Mouse (Mus musculus) neural tube, embryonic 12.5 days (tissue): ENCODE results near the gene P2ry12. TPM values are rescaled to one million over a fixed set of nuclear protein-coding genes. Genes with fewer than 3 reads are reported as not detected.

Experiments used
- ATAC-seq: fragments of 200-750 bp; cut with Nextera tagmentation; 2 replicates; pipeline ENCODE4 v1.8.0; 2017; ENCODE audit warnings: low read depth, mild to moderate bottlenecking, moderate TSS enrichment, moderate library complexity; ENCODE audit not compliant: low FRiP score
- H3K27ac ChIP-seq: fragments of 300-500 bp; sonication (generic); 2 replicates; pipeline ENCODE4 v1.5.1; 2016
- H3K27me3 ChIP-seq: fragments of 300-500 bp; sonication (generic); replicated peaks from 2 replicates; pipeline ENCODE4 v1.6.1; 2016; ENCODE audit warnings: mild to moderate bottlenecking
- H3K36me3 ChIP-seq: fragments of 300-500 bp; sonication (generic); 2 replicates; pipeline ENCODE4 v1.6.1; 2016; ENCODE audit warnings: mild to moderate bottlenecking
- H3K4me1 ChIP-seq: fragments of 300-500 bp; sonication (generic); 2 replicates; pipeline ENCODE4 v1.6.1; 2016
- H3K4me2 ChIP-seq: fragments of 300-500 bp; sonication (generic); replicated peaks from 2 replicates; pipeline ENCODE4 v1.6.1; 2016; ENCODE audit warnings: mild to moderate bottlenecking
- H3K4me3 ChIP-seq: fragments of 300-500 bp; sonication (generic); 2 replicates; pipeline ENCODE4 v1.5.1; 2016
- H3K9ac ChIP-seq: fragments of 300-500 bp; sonication (generic); 2 replicates; pipeline ENCODE4 v1.6.1; 2016; ENCODE audit warnings: mild to moderate bottlenecking
- H3K9me3 ChIP-seq: fragments of 300-500 bp; sonication (generic); 2 replicates; pipeline ENCODE4 v1.6.1; 2016; ENCODE audit warnings: mild to moderate bottlenecking
- WGBS: fragments of 180-500 bp; shearing (Covaris S2); methylation state at CpG from one replicate; pipeline ENCODE4 v1.1.7; 2016; 5-methylcytosine and 5-hydroxymethylcytosine counted together
- polyA plus RNA-seq: library from polyadenylated mRNA; unstranded; fragments of >200 nt; fragmentation: Nextera tagmentation; extraction: Ambion mirVana; gene quantifications from 2 replicates; pipeline ENCODE4 v1.2.1, GENCODE M21; 2016

The P2ry12 gene
- polyA plus RNA-seq, 1 experiment from 2014 or later, result 5.4 TPM

DNA sequence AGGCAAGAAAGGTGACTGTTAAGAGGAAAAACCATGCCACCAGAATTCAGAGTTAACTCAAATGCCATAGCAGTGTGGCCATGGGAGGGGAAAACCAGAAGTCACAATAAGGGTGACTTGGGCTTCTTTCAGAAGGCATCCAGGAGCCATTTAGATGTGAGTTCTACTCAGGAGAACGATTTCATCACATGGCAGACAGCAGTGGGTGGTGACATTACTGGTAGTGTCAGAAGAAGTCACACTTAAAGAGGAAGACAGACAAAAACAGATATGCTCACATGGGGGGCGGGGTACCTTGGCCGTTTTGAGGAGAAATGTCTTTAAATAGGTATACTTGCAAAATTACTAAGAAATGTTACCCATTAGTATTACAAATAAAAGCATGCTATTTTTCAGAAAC, 1.3 kb upstream of the P2ry12 start:
- peaks cover 6% of the 10 kb centered on the region; the same call in 1 of the 2 replicates for H3K4me1 ChIP-seq
- ATAC-seq, result no peak
- H3K27me3 ChIP-seq, result no peaks in the 10 kb centered on the region
- H3K36me3 ChIP-seq, result 0 out of 2 replicates have a peak, but pooled peaks cover 3% of the 10 kb centered on the region
- H3K9ac ChIP-seq, result no peak overlapping the region
- H3K27ac ChIP-seq, result no peak overlapping the region
- H3K4me2 ChIP-seq, result no peak overlapping the region
- 92% methylated on average over 3 of the region's 3 CpGs for WGBS
- no peak overlapping the region for H3K4me3 ChIP-seq
- no peaks in the 10 kb centered on the region for H3K9me3 ChIP-seq

GRCm38 (mm10) chr3:59263417-59263816, 746 bp upstream of the P2ry12 start:
- 0 out of 2 replicates have a peak, but pooled peaks cover 3% of the 10 kb centered on the region for H3K36me3 ChIP-seq
- H3K4me2 ChIP-seq, result no peak overlapping the region
- WGBS, result 93% methylated on average over 2 of the region's 2 CpGs
- no peak overlapping the region for H3K9ac ChIP-seq
- peaks cover 6% of the 10 kb centered on the region; the same call in 1 of the 2 replicates for H3K4me1 ChIP-seq
- H3K27me3 ChIP-seq, result no peaks in the 10 kb centered on the region
- no peaks in the 10 kb centered on the region for H3K9me3 ChIP-seq
- H3K4me3 ChIP-seq, result no peak overlapping the region
- ATAC-seq, result no peak
- H3K27ac ChIP-seq, result no peak overlapping the region

DNA sequence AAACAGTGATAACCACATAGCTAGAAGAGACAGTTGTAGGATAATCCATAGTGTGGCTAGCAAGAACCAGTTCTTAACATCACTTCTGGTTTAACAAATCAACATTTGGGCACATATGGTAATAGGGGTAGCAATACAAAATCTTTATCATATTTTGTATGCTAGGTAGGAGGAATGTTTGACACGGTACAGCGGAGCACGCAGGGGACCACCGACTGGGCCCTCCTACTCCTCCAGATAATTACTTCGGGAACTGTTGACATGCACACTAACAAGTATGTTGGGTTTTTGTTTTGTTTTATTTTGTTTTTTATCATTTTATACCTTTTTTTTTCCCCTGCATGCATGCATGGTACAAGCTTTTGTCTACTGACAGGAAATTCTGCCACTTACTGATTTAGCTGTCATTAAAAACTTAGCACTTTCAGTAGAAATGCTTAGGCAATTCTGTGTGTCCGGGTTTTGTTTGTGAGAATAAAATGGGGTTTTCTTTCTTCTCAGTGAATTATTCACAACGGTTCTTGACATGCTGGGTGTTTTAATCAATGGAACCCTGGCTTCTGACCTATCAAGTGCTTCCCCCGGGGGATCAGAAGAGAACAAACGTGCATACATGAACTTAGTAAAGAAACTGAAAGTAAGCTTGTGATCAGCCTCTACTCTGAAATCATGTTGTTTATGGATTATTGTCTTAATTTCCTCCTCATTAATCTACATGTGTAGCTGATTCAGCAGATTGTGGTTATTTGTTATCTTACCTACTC, 780 bp downstream of the P2ry12 start:
- H3K4me1 ChIP-seq, result peaks cover 6% of the 10 kb centered on the region; the same call in 1 of the 2 replicates
- ATAC-seq, result peak; percentile 49; the same call in 1 of the 2 replicates
- WGBS, result 23% methylated on average over 9 of the region's 9 CpGs
- no peak overlapping the region for H3K27ac ChIP-seq
- no peaks in the 10 kb centered on the region for H3K27me3 ChIP-seq
- no peak overlapping the region for H3K9ac ChIP-seq
- H3K4me2 ChIP-seq, result peak overlapping the region; percentile 34; the same call in 1 of the 2 replicates
- no peak overlapping the region for H3K4me3 ChIP-seq
- H3K36me3 ChIP-seq, result 0 out of 2 replicates have a peak, but pooled peaks cover 3% of the 10 kb centered on the region
- H3K9me3 ChIP-seq, result no peaks in the 10 kb centered on the region

GRCm38 (mm10) chr3:59260745-59261144, 1.9 kb downstream of the P2ry12 start:
- Histone ChIP-seq H3K4me2 (no peak overlapping the region), H3K9ac (no peak overlapping the region), H3K4me1 (peaks cover 6% of the 10 kb centered on the region; the same call in 1 of the 2 replicates), H3K36me3 (0 out of 2 replicates have a peak, but pooled peaks cover 3% of the 10 kb centered on the region), H3K9me3 (no peaks in the 10 kb centered on the region), H3K27me3 (no peaks in the 10 kb centered on the region), H3K27ac (no peak overlapping the region), H3K4me3 (no peak overlapping the region)
- ATAC-seq, result no peak
- WGBS, result 55% methylated on average over 5 of the region's 5 CpGs

DNA sequence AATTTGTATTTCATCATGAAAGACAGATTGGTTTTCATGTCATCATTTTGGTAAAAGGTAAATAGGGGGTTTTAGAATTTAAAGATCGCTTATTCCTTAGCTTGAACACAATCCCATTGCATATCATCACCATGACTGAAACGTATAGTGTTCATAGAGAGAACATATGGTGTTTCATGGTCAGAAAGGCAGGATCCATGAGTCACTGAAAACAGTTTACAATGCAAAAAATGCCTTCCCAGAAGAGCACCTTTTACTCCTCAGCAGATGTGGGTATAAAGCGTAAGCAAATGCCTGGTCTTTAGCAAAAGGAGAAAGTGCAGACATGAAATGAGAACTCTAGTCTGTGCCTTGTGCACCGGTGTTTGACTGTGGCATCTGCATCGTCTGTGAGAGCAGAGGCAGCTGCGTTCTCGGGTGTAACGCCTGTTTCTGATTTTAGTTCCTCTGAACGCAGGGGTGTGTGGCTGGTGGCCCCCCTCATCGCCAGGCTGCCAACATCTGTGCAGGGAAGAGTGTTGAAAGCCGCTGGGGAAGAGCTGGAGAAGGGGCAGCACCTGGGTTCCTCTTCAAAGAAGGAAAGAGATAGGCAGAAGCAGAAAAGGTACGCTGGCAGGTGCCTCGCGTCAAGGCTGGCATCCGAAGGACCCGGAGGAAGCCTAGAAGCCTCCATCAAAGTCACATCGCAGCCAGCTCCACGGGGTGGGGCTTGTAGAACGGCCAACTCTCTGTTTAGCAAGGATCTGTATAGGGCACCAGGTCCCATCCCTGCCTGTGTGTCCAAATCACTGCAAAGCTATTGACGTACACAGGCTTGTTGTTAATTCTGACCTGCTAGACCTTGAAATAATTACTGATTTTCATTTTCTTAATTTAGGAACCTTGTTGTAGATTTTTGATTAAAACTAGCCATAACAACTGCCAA, 4.7 kb downstream of the P2ry12 start:
- 85% methylated on average over 20 of the region's 20 CpGs for WGBS
- Histone ChIP-seq H3K9ac (no peak overlapping the region), H3K27me3 (no peaks in the 10 kb centered on the region), H3K36me3 (no peaks in the 10 kb centered on the region), H3K4me1 (peaks cover 5% of the 10 kb centered on the region; the same call in 1 of the 2 replicates), H3K27ac (no peak overlapping the region), H3K9me3 (no peaks in the 10 kb centered on the region), H3K4me2 (no peak overlapping the region), H3K4me3 (no peak overlapping the region)
- no peak for ATAC-seq

GRCm38 (mm10) chr3:59250454-59250853, 12.2 kb downstream of the P2ry12 start:
- ATAC-seq, result no peak
- no peaks in the 10 kb centered on the region for H3K36me3 ChIP-seq
- H3K9me3 ChIP-seq, result no peaks in the 10 kb centered on the region
- 95% methylated on average over 1 of the region's 1 CpGs for WGBS
- H3K27me3 ChIP-seq, result no peaks in the 10 kb centered on the region
- no peak overlapping the region for H3K27ac ChIP-seq
- no peak overlapping the region for H3K4me2 ChIP-seq
- H3K4me1 ChIP-seq, result no peaks in the 10 kb centered on the region
- no peak overlapping the region for H3K4me3 ChIP-seq
- H3K9ac ChIP-seq, result no peak overlapping the region

- no peak overlapping the region for H3K9ac ChIP-seq
- WGBS, result 91% methylated on average over 6 of the region's 6 CpGs
- H3K27ac ChIP-seq, result no peak overlapping the region
- ATAC-seq, result no peak
- H3K9me3 ChIP-seq, result no peaks in the 10 kb centered on the region
- no peaks in the 10 kb centered on the region for H3K4me1 ChIP-seq
- H3K27me3 ChIP-seq, result no peaks in the 10 kb centered on the region
- H3K4me3 ChIP-seq, result no peak overlapping the region
- H3K4me2 ChIP-seq, result no peak overlapping the region
- H3K36me3 ChIP-seq, result no peaks in the 10 kb centered on the region
Measured at GRCm38 (mm10) chr3:59248031-59248430, 14.6 kb downstream of the P2ry12 start.

GRCm38 (mm10) chr3:59243384-59243783, 19.3 kb downstream of the P2ry12 start:
- Histone ChIP-seq H3K4me1 (no peaks in the 10 kb centered on the region), H3K27me3 (no peaks in the 10 kb centered on the region), H3K4me3 (no peak overlapping the region), H3K9ac (no peak overlapping the region), H3K9me3 (no peaks in the 10 kb centered on the region), H3K4me2 (no peak overlapping the region), H3K36me3 (no peaks in the 10 kb centered on the region), H3K27ac (no peak overlapping the region)
- WGBS, result 85% methylated on average over 6 of the region's 6 CpGs
- no peak for ATAC-seq

- Histone ChIP-seq H3K27me3 (no peaks in the 10 kb centered on the region), H3K9ac (no peak overlapping the region), H3K4me2 (no peak overlapping the region), H3K36me3 (no peaks in the 10 kb centered on the region), H3K27ac (no peak overlapping the region), H3K4me1 (no peaks in the 10 kb centered on the region), H3K9me3 (no peaks in the 10 kb centered on the region), H3K4me3 (no peak overlapping the region)
- ATAC-seq, result no peak
- 76% methylated on average over 5 of the region's 5 CpGs for WGBS
Measured at GRCm38 (mm10) chr3:59234878-59235277, 27.8 kb downstream of the P2ry12 start.

GRCm38 (mm10) chr3:59230912-59231311, 31.8 kb downstream of the P2ry12 start:
- no peak for ATAC-seq
- 70% methylated on average over 3 of the region's 3 CpGs for WGBS

DNA sequence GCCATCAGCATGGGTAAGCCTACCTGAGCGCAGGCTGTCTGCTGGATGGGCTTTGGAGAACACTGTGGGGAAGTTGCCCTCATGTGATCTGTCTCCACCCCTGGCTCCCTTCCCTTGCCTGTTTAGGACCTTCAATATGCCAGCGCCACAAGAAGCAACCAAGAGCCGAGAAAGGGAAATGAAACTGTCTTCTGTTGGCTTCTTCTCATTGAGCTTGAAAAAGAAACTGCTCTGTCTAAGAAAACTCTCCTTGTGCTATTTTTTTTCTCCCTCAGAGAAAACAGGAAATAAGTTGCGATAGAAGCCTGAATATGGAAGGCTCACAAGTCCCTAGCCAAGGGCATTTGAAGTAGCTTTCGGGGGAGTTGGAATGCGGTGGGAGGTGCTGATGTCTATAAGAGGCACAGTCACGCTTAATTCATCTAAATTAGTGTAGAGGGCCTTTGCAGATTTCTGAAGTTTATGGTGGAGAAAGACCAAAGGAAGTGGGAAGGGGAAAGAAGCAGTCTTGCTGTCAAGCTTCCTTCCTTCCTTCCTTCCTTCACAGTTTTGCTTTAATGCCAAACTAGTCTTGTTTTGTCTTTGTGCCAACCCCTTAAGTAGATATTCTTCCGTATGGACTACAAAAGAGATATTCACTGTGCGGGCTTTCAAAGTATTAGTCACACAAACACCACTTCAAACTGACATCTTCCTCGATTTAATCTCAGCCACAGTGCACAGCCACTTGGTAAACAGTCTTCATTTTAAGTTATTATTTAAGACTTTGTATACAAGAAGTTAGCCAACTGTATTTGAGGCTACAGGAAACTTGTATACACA, 33.7 kb downstream of the P2ry12 start:
- WGBS, result 45% methylated on average over 10 of the region's 10 CpGs
- Histone ChIP-seq H3K9me3 (no peaks in the 10 kb centered on the region), H3K27me3 (no peaks in the 10 kb centered on the region), H3K4me1 (peaks cover 3% of the 10 kb centered on the region), H3K9ac (no peak overlapping the region), H3K4me2 (no peak overlapping the region), H3K4me3 (no peak overlapping the region), H3K27ac (no peak overlapping the region), H3K36me3 (no peaks in the 10 kb centered on the region)
- ATAC-seq, result no peak

More at GRCm38 (mm10) chr3:59230912-59231311, 31.8 kb downstream of the P2ry12 start:
- H3K4me2 ChIP-seq, result no peak overlapping the region
- no peak overlapping the region for H3K27ac ChIP-seq
- H3K9ac ChIP-seq, result no peak overlapping the region
- peaks cover 3% of the 10 kb centered on the region for H3K4me1 ChIP-seq
- no peaks in the 10 kb centered on the region for H3K27me3 ChIP-seq
- no peak overlapping the region for H3K4me3 ChIP-seq
- no peaks in the 10 kb centered on the region for H3K9me3 ChIP-seq
- H3K36me3 ChIP-seq, result no peaks in the 10 kb centered on the region
